Mouse (Mus musculus): ENCODE data around the gene Myoz1.

The Myoz1 gene

GRCm38 (mm10) chr14:20672990-20673389 lies 16.6 kb upstream of the Myoz1 start:
- DNase-seq (ENCODE audit: extremely low spot score, low read depth, low spot score) = no peak

GRCm38 (mm10) chr14:20668154-20668810 lies 11.9 kb upstream of the Myoz1 start, which contains the start of gene Synpo2l:
Gene Synpo2l (minus strand): TSS chr14:20668354.
- DNase-seq (ENCODE audit: extremely low spot score, low read depth, low spot score) = no peak

- DNase-seq (ENCODE audit: extremely low spot score, low read depth, low spot score) = no peak
These were observed 11.1 kb upstream of the Myoz1 start for GRCm38 (mm10) chr14:20667469-20667868.

- no peak for DNase-seq (ENCODE audit: extremely low spot score, low read depth, low spot score)
These were observed 8.1 kb upstream of the Myoz1 start for GRCm38 (mm10) chr14:20664436-20664835.

GRCm38 (mm10) chr14:20663601-20664000 lies 7.3 kb upstream of the Myoz1 start:
- DNase-seq (ENCODE audit: extremely low spot score, low read depth, low spot score) = no peak

- DNase-seq (ENCODE audit: extremely low spot score, low read depth, low spot score) = no peak
These were observed 6.4 kb upstream of the Myoz1 start for GRCm38 (mm10) chr14:20662740-20663139.

- DNase-seq (ENCODE audit: extremely low spot score, low read depth, low spot score) = no peak
These were observed 5.5 kb upstream of the Myoz1 start for GRCm38 (mm10) chr14:20661661-20662331.

GRCm38 (mm10) chr14:20660827-20661660 lies 4.7 kb upstream of the Myoz1 start:
- peak; percentile 98 for DNase-seq (ENCODE audit: extremely low spot score, low read depth, low spot score)

GRCm38 (mm10) chr14:20659687-20660086 lies 3.3 kb upstream of the Myoz1 start:
- no peak for DNase-seq (ENCODE audit: extremely low spot score, low read depth, low spot score)

GRCm38 (mm10) chr14:20658902-20659301 lies 2.6 kb upstream of the Myoz1 start:
- DNase-seq (ENCODE audit: extremely low spot score, low read depth, low spot score) = no peak

- DNase-seq (ENCODE audit: extremely low spot score, low read depth, low spot score) = no peak
These were observed 2.0 kb upstream of the Myoz1 start for GRCm38 (mm10) chr14:20658326-20658725.

- no peak for DNase-seq (ENCODE audit: extremely low spot score, low read depth, low spot score)
These were observed 609 bp downstream of the Myoz1 start for GRCm38 (mm10) chr14:20655731-20656130.

- no peak for DNase-seq (ENCODE audit: extremely low spot score, low read depth, low spot score)
These were observed 1.5 kb downstream of the Myoz1 start for GRCm38 (mm10) chr14:20654690-20655421.

- DNase-seq (ENCODE audit: extremely low spot score, low read depth, low spot score) = no peak
These were observed 4.6 kb downstream of the Myoz1 start for GRCm38 (mm10) chr14:20651722-20652256.

GRCm38 (mm10) chr14:20651000-20651399 lies 5.3 kb downstream of the Myoz1 start:
- no peak for DNase-seq (ENCODE audit: extremely low spot score, low read depth, low spot score)

GRCm38 (mm10) chr14:20646381-20646780 lies 10.0 kb downstream of the Myoz1 start:
- no peak for DNase-seq (ENCODE audit: extremely low spot score, low read depth, low spot score)

- DNase-seq (ENCODE audit: extremely low spot score, low read depth, low spot score) = no peak
These were observed 10.8 kb downstream of the Myoz1 start for GRCm38 (mm10) chr14:20645547-20645946.

- DNase-seq (ENCODE audit: extremely low spot score, low read depth, low spot score) = no peak
These were observed 14.9 kb downstream of the Myoz1 start for GRCm38 (mm10) chr14:20641438-20641875.

GRCm38 (mm10) chr14:20640644-20641437 lies 15.5 kb downstream of the Myoz1 start, which contains the start of gene Usp54:
Gene Usp54 (minus strand): TSS chr14:20641063.
- peak; percentile 96 for DNase-seq (ENCODE audit: extremely low spot score, low read depth, low spot score)
